Mouse (Mus musculus) midbrain, embryonic 12.5 days (tissue): Measurements from ENCODE around the gene Top3b. TPM values are rescaled to one million over a fixed set of nuclear protein-coding genes. Genes with fewer than 3 reads are reported as not detected.

Experiments used
- ATAC-seq: fragments of 200-750 bp; cut with Nextera tagmentation; 2 replicates; pipeline ENCODE4 v1.8.0; 2017; ENCODE audit warnings: low read depth, moderate TSS enrichment, moderate library complexity; ENCODE audit not compliant: low FRiP score
- H3K27ac ChIP-seq: fragments of 300-500 bp; sonication (generic); replicated peaks from 2 replicates; pipeline ENCODE4 v1.5.1; 2016; ENCODE audit warnings: mild to moderate bottlenecking
- H3K27me3 ChIP-seq: fragments of 300-500 bp; sonication (generic); 2 replicates; pipeline ENCODE4 v1.6.1; 2016; ENCODE audit warnings: mild to moderate bottlenecking
- H3K36me3 ChIP-seq: fragments of 300-500 bp; sonication (generic); 2 replicates; pipeline ENCODE4 v1.6.1; 2016
- H3K4me1 ChIP-seq: fragments of 300-500 bp; sonication (generic); 2 replicates; pipeline ENCODE4 v1.6.1; 2016
- H3K4me2 ChIP-seq: fragments of 300-500 bp; sonication (generic); replicated peaks from 2 replicates; pipeline ENCODE4 v1.6.1; 2016; ENCODE audit warnings: mild to moderate bottlenecking, moderate library complexity
- H3K4me3 ChIP-seq: fragments of 300-500 bp; sonication (generic); 2 replicates; pipeline ENCODE4 v1.5.1; 2016; ENCODE audit warnings: mild to moderate bottlenecking
- H3K9ac ChIP-seq: fragments of 300-500 bp; sonication (generic); replicated peaks from 2 replicates; pipeline ENCODE4 v1.6.1; 2016; ENCODE audit warnings: mild to moderate bottlenecking, moderate library complexity
- H3K9me3 ChIP-seq: fragments of 300-500 bp; sonication (generic); 2 replicates; pipeline ENCODE4 v1.6.1; 2016; ENCODE audit warnings: mild to moderate bottlenecking
- WGBS: fragments of 180-500 bp; shearing (Covaris S2); methylation state at CpG from one replicate; pipeline ENCODE4 v1.1.7; 2016; 5-methylcytosine and 5-hydroxymethylcytosine counted together
- polyA plus RNA-seq: library from polyadenylated mRNA; unstranded; fragments of >200 nt; fragmentation: Nextera tagmentation; extraction: Ambion mirVana; gene quantifications from 2 replicates; pipeline ENCODE4 v1.2.1, GENCODE M21; 2016

Gene Top3b
- polyA plus RNA-seq, 1 experiment from 2014 or later, result 70.1 TPM

GRCm38 (mm10) chr16:16862288-16862687, 8.2 kb upstream of the Top3b start:
- ATAC-seq, result no peak
- no peak overlapping the region for H3K4me2 ChIP-seq
- 76% methylated on average over 3 of the region's 3 CpGs for WGBS

GRCm38 (mm10) chr16:16863978-16864377, 6.6 kb upstream of the Top3b start, which contains the start of gene Igll1:
Igll1 (minus strand) TSS chr16:16863985.
- no peak for ATAC-seq
- no peak within 1 kb of the TSS for H3K27ac ChIP-seq
- H3K4me2 ChIP-seq, result no peak within 1 kb of the TSS
- H3K4me3 ChIP-seq, result no peak within 1 kb of the TSS
- no peaks in the 10 kb centered on the region for H3K27me3 ChIP-seq
- H3K36me3 ChIP-seq, result no peaks in the 10 kb centered on the region
- H3K4me1 ChIP-seq, result no peaks in the 10 kb centered on the region
- H3K9me3 ChIP-seq, result no peaks in the 10 kb centered on the region
- H3K9ac ChIP-seq, result no peak within 1 kb of the TSS
- WGBS, result 69% methylated on average over 2 of the region's 2 CpGs

More at GRCm38 (mm10) chr16:16862288-16862687, 8.2 kb upstream of the Top3b start:
- H3K27me3 ChIP-seq, result no peaks in the 10 kb centered on the region
- no peaks in the 10 kb centered on the region for H3K9me3 ChIP-seq
- H3K27ac ChIP-seq, result no peak overlapping the region
- H3K36me3 ChIP-seq, result no peaks in the 10 kb centered on the region
- H3K4me1 ChIP-seq, result no peaks in the 10 kb centered on the region
- H3K4me3 ChIP-seq, result no peak overlapping the region
- no peak overlapping the region for H3K9ac ChIP-seq

GRCm38 (mm10) chr16:16865217-16865616, 5.3 kb upstream of the Top3b start:
- no peak for ATAC-seq
- H3K4me3 ChIP-seq, result no peak overlapping the region

GRCm38 (mm10) chr16:16865696-16866561, 4.6 kb upstream of the Top3b start:
- Histone ChIP-seq H3K9ac (no peak overlapping the region), H3K9me3 (no peaks in the 10 kb centered on the region), H3K4me3 (no peak overlapping the region), H3K27ac (no peak overlapping the region), H3K36me3 (no peaks in the 10 kb centered on the region), H3K27me3 (no peaks in the 10 kb centered on the region), H3K4me1 (no peaks in the 10 kb centered on the region), H3K4me2 (no peak overlapping the region)
- 68% methylated on average over 4 of the region's 5 CpGs for WGBS
- no peak for ATAC-seq

More at GRCm38 (mm10) chr16:16865217-16865616, 5.3 kb upstream of the Top3b start:
- Histone ChIP-seq H3K4me1 (no peaks in the 10 kb centered on the region), H3K27ac (no peak overlapping the region), H3K36me3 (no peaks in the 10 kb centered on the region), H3K9me3 (no peaks in the 10 kb centered on the region), H3K9ac (no peak overlapping the region), H3K4me2 (no peak overlapping the region), H3K27me3 (no peaks in the 10 kb centered on the region)

GRCm38 (mm10) chr16:16870241-16870616, 307 bp upstream of the Top3b start:
- Histone ChIP-seq H3K9ac (no peak overlapping the region), H3K4me3 (peak overlapping the region; percentile 77), H3K36me3 (peaks cover 3% of the 10 kb centered on the region), H3K4me2 (peak overlapping the region; percentile 68), H3K4me1 (peaks cover 15% of the 10 kb centered on the region), H3K9me3 (no peaks in the 10 kb centered on the region), H3K27me3 (no peaks in the 10 kb centered on the region), H3K27ac (peak overlapping the region; percentile 95)
- whole genome bisulfite sequencing, result 37% methylated on average over 7 of the region's 7 CpGs
- ATAC-seq, result peak; percentile 73

GRCm38 (mm10) chr16:16879025-16879424, 8.5 kb downstream of the Top3b start:
- WGBS, result 90% methylated on average over 5 of the region's 5 CpGs
- H3K9ac ChIP-seq, result no peak overlapping the region
- H3K9me3 ChIP-seq, result peaks cover 8% of the 10 kb centered on the region; the same call in 1 of the 2 replicates
- no peaks in the 10 kb centered on the region for H3K27me3 ChIP-seq
- H3K27ac ChIP-seq, result no peak overlapping the region
- ATAC-seq, result no peak
- H3K4me3 ChIP-seq, result no peak overlapping the region
- no peak overlapping the region for H3K4me2 ChIP-seq
- H3K4me1 ChIP-seq, result no peaks in the 10 kb centered on the region
- peaks cover 84% of the 10 kb centered on the region for H3K36me3 ChIP-seq

GRCm38 (mm10) chr16:16888341-16888740, 17.8 kb downstream of the Top3b start:
- Histone ChIP-seq H3K27me3 (no peaks in the 10 kb centered on the region), H3K4me3 (no peak overlapping the region), H3K9me3 (no peaks in the 10 kb centered on the region), H3K27ac (no peak overlapping the region), H3K36me3 (peaks cover 98% of the 10 kb centered on the region), H3K9ac (no peak overlapping the region), H3K4me2 (no peak overlapping the region), H3K4me1 (no peaks in the 10 kb centered on the region)
- ATAC-seq, result no peak
- WGBS, result 100% methylated on average over 1 of the region's 1 CpGs

- 96% methylated on average over 7 of the region's 7 CpGs for WGBS
Measured at GRCm38 (mm10) chr16:16892366-16892765, 21.8 kb downstream of the Top3b start.

GRCm38 (mm10) chr16:16896015-16896381, 25.5 kb downstream of the Top3b start:
- H3K9ac ChIP-seq, result no peak overlapping the region; the same call in 1 of the 2 replicates
- H3K27me3 ChIP-seq, result no peaks in the 10 kb centered on the region
- H3K9me3 ChIP-seq, result no peaks in the 10 kb centered on the region
- H3K4me1 ChIP-seq, result peaks cover 20% of the 10 kb centered on the region
- WGBS, result 19% methylated on average over 4 of the region's 4 CpGs
- peak overlapping the region; percentile 63; the same call in 1 of the 2 replicates for H3K4me3 ChIP-seq
- no peak for ATAC-seq
- peak overlapping the region; percentile 76 for H3K4me2 ChIP-seq
- peaks cover 35% of the 10 kb centered on the region for H3K36me3 ChIP-seq
- peak overlapping the region; percentile 50 for H3K27ac ChIP-seq

More at GRCm38 (mm10) chr16:16892366-16892765, 21.8 kb downstream of the Top3b start:
- no peak for ATAC-seq
- H3K27ac ChIP-seq, result no peak overlapping the region
- H3K9ac ChIP-seq, result no peak overlapping the region
- H3K4me1 ChIP-seq, result peaks cover 12% of the 10 kb centered on the region
- no peaks in the 10 kb centered on the region for H3K27me3 ChIP-seq
- H3K36me3 ChIP-seq, result peaks cover 68% of the 10 kb centered on the region
- H3K4me3 ChIP-seq, result no peak overlapping the region
- no peak overlapping the region for H3K4me2 ChIP-seq
- no peaks in the 10 kb centered on the region for H3K9me3 ChIP-seq

- Histone ChIP-seq H3K4me2 (peak within 1 kb of the TSS; percentile 76), H3K27ac (peak within 1 kb of the TSS; percentile 50)
Measured at GRCm38 (mm10) chr16:16896382-16897055, 26.0 kb downstream of the Top3b start, which contains the start of gene Ppm1f. Ppm1f (plus strand) TSS chr16:16896469.

GRCm38 (mm10) chr16:16897056-16897584, 26.6 kb downstream of the Top3b start:
- H3K4me2 ChIP-seq, result peak overlapping the region; percentile 76
- H3K9me3 ChIP-seq, result no peaks in the 10 kb centered on the region
- peak; percentile 5; the same call in 1 of the 2 replicates for ATAC-seq
- WGBS, result 31% methylated on average over 10 of the region's 10 CpGs
- H3K4me3 ChIP-seq, result peak overlapping the region; percentile 63
- H3K27me3 ChIP-seq, result no peaks in the 10 kb centered on the region
- peaks cover 20% of the 10 kb centered on the region for H3K4me1 ChIP-seq
- peak overlapping the region; percentile 50 for H3K27ac ChIP-seq
- peak overlapping the region; percentile 68 for H3K9ac ChIP-seq
- peaks cover 24% of the 10 kb centered on the region for H3K36me3 ChIP-seq

More at GRCm38 (mm10) chr16:16896382-16897055, 26.0 kb downstream of the Top3b start, which contains the start of gene Ppm1f:
- H3K9me3 ChIP-seq, result no peaks in the 10 kb centered on the region
- H3K4me1 ChIP-seq, result peaks cover 20% of the 10 kb centered on the region
- H3K9ac ChIP-seq, result peak within 1 kb of the TSS; percentile 68
- peaks cover 30% of the 10 kb centered on the region for H3K36me3 ChIP-seq
- ATAC-seq, result peak; percentile 94
- under 1% methylated on average over 29 of the region's 29 CpGs for WGBS
- H3K4me3 ChIP-seq, result peak within 1 kb of the TSS; percentile 63
- no peaks in the 10 kb centered on the region for H3K27me3 ChIP-seq

- Histone ChIP-seq H3K27me3 (no peaks in the 10 kb centered on the region), H3K9me3 (no peaks in the 10 kb centered on the region), H3K27ac (no peak overlapping the region), H3K4me1 (peaks cover 8% of the 10 kb centered on the region), H3K9ac (no peak overlapping the region), H3K4me2 (no peak overlapping the region), H3K4me3 (no peak overlapping the region), H3K36me3 (peaks cover 43% of the 10 kb centered on the region)
- no peak for ATAC-seq
- 86% methylated on average over 4 of the region's 4 CpGs for whole genome bisulfite sequencing
Measured at GRCm38 (mm10) chr16:16902329-16902728, 31.8 kb downstream of the Top3b start.
